Mouse (Mus musculus) G1E (cell line): ENCODE data around the gene Acat2. TPM values are rescaled to one million over a fixed set of nuclear protein-coding genes. Genes with fewer than 3 reads are reported as not detected.

Experiments
- ATAC-seq: 2 replicates; pipeline ENCODE4 v1.8.0; 2016; ENCODE audit warnings: mild to moderate bottlenecking; ENCODE audit not compliant: insufficient number of reproducible peaks, poor library complexity, low FRiP score, severe bottlenecking; ENCODE audit errors: extremely low read depth
- DNase-seq: peaks from one replicate; pipeline ENCODE4 v3.0.0; 2012; ENCODE audit warnings: low spot score
- H3K27me3 ChIP-seq: 2 replicates; pipeline ENCODE4 v1.6.1; 2012; ENCODE audit warnings: mild to moderate bottlenecking, low read length, inconsistent platforms; ENCODE audit not compliant: insufficient read depth
- H3K36me3 ChIP-seq: replicated peaks from 2 replicates; pipeline ENCODE3; 2012; ENCODE audit warnings: mild to moderate bottlenecking, inconsistent platforms
- H3K4me1 ChIP-seq: 2 replicates; pipeline ENCODE4 v1.6.1; 2012; ENCODE audit warnings: low read depth, low read length, inconsistent platforms, mixed read lengths; ENCODE audit not compliant: insufficient read depth
- H3K4me3 ChIP-seq: 2 replicates; pipeline ENCODE4 v1.5.1; 2012; ENCODE audit warnings: low read depth, mild to moderate bottlenecking, inconsistent platforms, low read length, moderate library complexity, mixed read lengths
- H3K9me3 ChIP-seq: replicated peaks from 2 replicates; pipeline ENCODE4 v1.6.1; 2012; ENCODE audit warnings: inconsistent platforms
- CTCF ChIP-seq: IDR thresholded peaks from 2 replicates; pipeline ENCODE4 v1.5.1; 2012; ENCODE audit warnings: low read depth, low read length, inconsistent platforms, mixed read lengths
- GATA1 ChIP-seq: IDR thresholded peaks from 2 replicates; pipeline ENCODE4 v1.6.1; 2012; ENCODE audit warnings: borderline replicate concordance, low read length, inconsistent platforms, mixed read lengths
- GATA2 ChIP-seq: IDR thresholded peaks from 2 replicates; pipeline ENCODE4 v1.6.1; 2012; ENCODE audit warnings: low read depth, low read length, inconsistent platforms, borderline replicate concordance
- POLR2AphosphoS5 ChIP-seq: IDR thresholded peaks from 2 replicates; pipeline ENCODE4 v1.6.1; 2012; ENCODE audit warnings: low read depth, low read length, inconsistent platforms; ENCODE audit not compliant: insufficient replicate concordance
- TAL1 ChIP-seq: conservative IDR thresholded peaks from 2 replicates; pipeline ENCODE4 v1.6.1; 2012; ENCODE audit warnings: low read depth, low read length, inconsistent platforms, mixed read lengths
- polyA plus RNA-seq: library from polyadenylated mRNA; stranded (reverse); fragments of >175 nt; gene quantifications from 2 replicates; pipeline ENCODE4 v1.2.3, GENCODE M21; 2012
- total RNA-seq, 2 experiments: library from RNA; stranded (forward) in 1 of 2; stranded (reverse) in 1 of 2; fragments of 200-1000 nt in 1 of 2; fragments of >200 nt in 1 of 2; fragmentation: Nextera tagmentation in 1 of 2; gene quantifications; 2 replicates each; pipeline ENCODE4 v1.2.3; 2014 to 2017

Acat2 gene
- total and polyA plus RNA-seq, 3 experiments: 14.4 to 98.6 (median 36.6) TPM

DNA sequence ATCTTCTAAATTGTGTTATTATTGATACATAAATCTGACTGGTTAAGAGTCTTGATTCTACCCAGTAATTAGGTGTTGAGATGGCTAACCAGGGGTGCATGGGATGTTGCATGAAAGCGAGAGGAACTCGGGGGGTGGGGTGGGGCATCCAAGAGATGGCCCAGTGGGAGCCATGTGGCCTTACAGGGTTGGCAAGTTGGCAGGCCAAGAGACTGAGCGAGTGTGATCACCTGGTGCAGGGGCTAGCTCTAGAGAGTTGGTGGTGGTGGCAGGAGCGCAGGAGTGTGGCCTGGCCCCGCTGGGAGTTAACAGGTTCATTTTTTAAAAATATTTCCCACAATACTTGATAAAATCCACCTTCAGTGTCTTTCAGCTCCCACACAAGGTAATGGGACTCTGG lies 62.9 kb downstream of the Acat2 start:
- peaks cover 73% of the 10 kb centered on the region for H3K36me3 ChIP-seq
- no peaks in the 10 kb centered on the region for H3K27me3 ChIP-seq
- ATAC-seq (no peak), DNase-seq (no peak)
- H3K4me1 ChIP-seq: no peaks in the 10 kb centered on the region
- H3K9me3 ChIP-seq: no peaks in the 10 kb centered on the region
- no peak overlapping the region for H3K4me3 ChIP-seq
- no peak for TF ChIP-seq GATA2
- no peak for TF ChIP-seq GATA1
- TF ChIP-seq TAL1: no peak
- no peak for TF ChIP-seq CTCF
- TF ChIP-seq POLR2AphosphoS5: no peak

Other genes starting within 250 kb of the Acat2 start
- 69.9 and 74.3 TPM in 2 replicates for gene Igf2r, start 191.1 kb downstream of the Acat2 start, total RNA-seq (2014; fragmentation: Nextera tagmentation)
- 73.1 and 75.5 TPM in 2 replicates for gene Igf2r, start 191.1 kb downstream of the Acat2 start, total RNA-seq (2017)
- gene Igf2r, start 191.1 kb downstream of the Acat2 start, polyA plus RNA-seq: 15.8 and 20.3 TPM in 2 replicates
- gene Mas1, start 92.6 kb downstream of the Acat2 start, total RNA-seq (2014; fragmentation: Nextera tagmentation): not detected in 2 replicates
- gene Mas1, start 92.6 kb downstream of the Acat2 start, total RNA-seq (2017): 0.17 TPM in 1 of 2 replicates, not detected in the other
- not detected in 2 replicates for gene Mas1, start 92.6 kb downstream of the Acat2 start, polyA plus RNA-seq
- not detected in 2 replicates for gene Mrgprh, start 84.7 kb downstream of the Acat2 start, total RNA-seq (2014; fragmentation: Nextera tagmentation)
- gene Mrgprh, start 84.7 kb downstream of the Acat2 start, total RNA-seq (2017): 0.06 and 0.11 TPM in 2 replicates
- not detected in 2 replicates for gene Mrgprh, start 84.7 kb downstream of the Acat2 start, polyA plus RNA-seq
- 3.8 TPM in 1 of 2 replicates, not detected in the other for gene Pnldc1, start 50.5 kb downstream of the Acat2 start, total RNA-seq (2014; fragmentation: Nextera tagmentation)
- 0.52 and 1.5 TPM in 2 replicates for gene Pnldc1, start 50.5 kb downstream of the Acat2 start, total RNA-seq (2017)
- 0.04 TPM in 1 of 2 replicates, not detected in the other for gene Pnldc1, start 50.5 kb downstream of the Acat2 start, polyA plus RNA-seq
- 429 and 451 TPM in 2 replicates for gene Tcp1, start 45.0 kb downstream of the Acat2 start, total RNA-seq (2014; fragmentation: Nextera tagmentation)
- gene Tcp1, start 45.0 kb downstream of the Acat2 start, total RNA-seq (2017): 889 and 1,033 TPM in 2 replicates
- 25.9 and 56.3 TPM in 2 replicates for gene Tcp1, start 45.0 kb downstream of the Acat2 start, polyA plus RNA-seq
- 114 and 118 TPM in 2 replicates for gene Mrpl18, start 44.4 kb downstream of the Acat2 start, total RNA-seq (2014; fragmentation: Nextera tagmentation)
- 227 and 231 TPM in 2 replicates for gene Mrpl18, start 44.4 kb downstream of the Acat2 start, total RNA-seq (2017)
- 52.4 and 103 TPM in 2 replicates for gene Mrpl18, start 44.4 kb downstream of the Acat2 start, polyA plus RNA-seq
- gene Acat3, start 20.1 kb downstream of the Acat2 start, total RNA-seq (2014; fragmentation: Nextera tagmentation): not detected in 2 replicates
- gene Acat3, start 20.1 kb downstream of the Acat2 start, total RNA-seq (2017): 0.66 and 1.8 TPM in 2 replicates
- 0.10 and 0.15 TPM in 2 replicates for gene Acat3, start 20.1 kb downstream of the Acat2 start, polyA plus RNA-seq
- gene Wtap, start 33.4 kb upstream of the Acat2 start, total RNA-seq (2014; fragmentation: Nextera tagmentation): 103 and 107 TPM in 2 replicates
- gene Wtap, start 33.4 kb upstream of the Acat2 start, total RNA-seq (2017): 150 and 173 TPM in 2 replicates
- gene Wtap, start 33.4 kb upstream of the Acat2 start, polyA plus RNA-seq: 37.5 and 44.0 TPM in 2 replicates
- gene Sod2, start 46.1 kb upstream of the Acat2 start, total RNA-seq (2014; fragmentation: Nextera tagmentation): 107 and 144 TPM in 2 replicates
- 102 and 111 TPM in 2 replicates for gene Sod2, start 46.1 kb upstream of the Acat2 start, total RNA-seq (2017)
- gene Sod2, start 46.1 kb upstream of the Acat2 start, polyA plus RNA-seq: 407 and 592 TPM in 2 replicates
- not detected in 2 replicates for gene Gpr31b, start 91.5 kb upstream of the Acat2 start, total RNA-seq (2014; fragmentation: Nextera tagmentation)
- gene Gpr31b, start 91.5 kb upstream of the Acat2 start, total RNA-seq (2017): 0.17 and 0.27 TPM in 2 replicates
- not detected in 2 replicates for gene Gpr31b, start 91.5 kb upstream of the Acat2 start, polyA plus RNA-seq
- gene Tcp10b, start 100.4 kb upstream of the Acat2 start, total RNA-seq (2014; fragmentation: Nextera tagmentation): not detected in 2 replicates
- 0.06 TPM in 1 of 2 replicates, not detected in the other for gene Tcp10b, start 100.4 kb upstream of the Acat2 start, total RNA-seq (2017)
- gene Tcp10b, start 100.4 kb upstream of the Acat2 start, polyA plus RNA-seq: not detected in 2 replicates
- gene Unc93a, start 171.1 kb upstream of the Acat2 start, total RNA-seq (2014; fragmentation: Nextera tagmentation): not detected in 2 replicates
- gene Unc93a, start 171.1 kb upstream of the Acat2 start, total RNA-seq (2017): 0.16 TPM in 1 of 2 replicates, not detected in the other
- not detected in 2 replicates for gene Unc93a, start 171.1 kb upstream of the Acat2 start, polyA plus RNA-seq